Mouse (Mus musculus): ENCODE results near the gene Msi2.

Gene Msi2

DNA sequence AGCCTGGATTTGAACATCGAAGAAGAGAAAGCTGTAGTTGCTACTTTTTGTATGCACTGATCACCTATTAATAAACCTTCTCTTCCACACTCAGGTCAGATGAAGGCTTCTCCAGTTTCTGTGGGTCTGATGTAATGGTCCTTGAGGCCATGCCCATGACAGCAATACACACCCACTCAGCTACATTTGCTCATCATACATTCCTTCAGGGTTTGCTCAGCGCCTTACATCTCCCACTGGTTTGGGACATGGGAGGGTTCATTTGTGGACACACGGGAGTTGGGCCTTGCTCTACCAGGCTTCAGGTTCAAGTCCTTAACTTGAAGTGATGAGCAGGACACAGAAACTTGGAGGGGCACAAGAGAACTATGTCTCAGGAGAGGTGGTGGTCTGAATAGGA lies 380.4 kb downstream of the Msi2 start:
- H3K36me3 ChIP-seq (ENCODE audit: insufficient read depth, low read length): peaks cover 15% of the 10 kb centered on the region; the same call in 1 of the 2 replicates

DNA sequence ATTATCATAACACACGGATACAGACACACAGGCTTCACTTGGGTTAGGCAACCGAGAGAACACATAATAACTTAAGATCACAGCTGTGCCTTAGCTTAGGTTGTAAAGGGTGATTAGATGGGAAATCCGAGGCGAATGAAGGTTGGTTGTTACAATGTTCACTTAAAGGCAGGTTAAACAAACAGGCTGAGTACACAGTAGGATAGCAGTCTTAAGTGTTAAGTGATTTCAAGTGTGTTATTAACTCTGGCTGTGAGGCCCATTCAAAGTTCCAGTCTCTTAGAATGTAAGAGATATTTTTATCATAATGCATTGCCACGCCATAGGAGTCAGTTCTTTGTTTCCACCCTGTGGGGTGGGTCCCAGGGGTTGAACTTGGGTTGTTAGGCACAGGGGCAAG lies 383.4 kb downstream of the Msi2 start:
- Histone ChIP-seq H3K4me1 (replicated peaks; ENCODE audit: low read depth, low read length) (peaks cover 11% of the 10 kb centered on the region), H3K36me3 (ENCODE audit: insufficient read depth, low read length) (peaks cover 12% of the 10 kb centered on the region; the same call in 1 of the 2 replicates), H3K27me3 (ENCODE audit: insufficient read depth, low read length) (peaks cover 8% of the 10 kb centered on the region; the same call in 1 of the 2 replicates), H3K9me3 (ENCODE audit: low read length) (no peaks in the 10 kb centered on the region), H3K4me3 (replicated peaks; ENCODE audit: low read length) (no peak overlapping the region)
- TF ChIP-seq NANOG (IDR thresholded peaks at IDR 0.05; ENCODE audit: borderline replicate concordance, low read length) (no peak), POU5F1 (IDR thresholded peaks at IDR 0.05; ENCODE audit: borderline replicate concordance, low read length) (no peak), CTCF (conservative IDR thresholded peaks at IDR 0.05; ENCODE audit: low read length) (no peak)

More for the DNA sequence above, 380.4 kb downstream of the Msi2 start:
- no peaks in the 10 kb centered on the region for H3K9me3 ChIP-seq (ENCODE audit: low read length)
- H3K27me3 ChIP-seq (ENCODE audit: insufficient read depth, low read length): no peaks in the 10 kb centered on the region
- peaks cover 13% of the 10 kb centered on the region for H3K4me1 ChIP-seq (replicated peaks; ENCODE audit: low read depth, low read length)
- TF ChIP-seq NANOG (IDR thresholded peaks at IDR 0.05; ENCODE audit: borderline replicate concordance, low read length): no peak
- TF ChIP-seq CTCF (conservative IDR thresholded peaks at IDR 0.05; ENCODE audit: low read length): no peak
- TF ChIP-seq POU5F1 (IDR thresholded peaks at IDR 0.05; ENCODE audit: borderline replicate concordance, low read length): no peak
- H3K4me3 ChIP-seq (replicated peaks; ENCODE audit: low read length): no peak overlapping the region

DNA sequence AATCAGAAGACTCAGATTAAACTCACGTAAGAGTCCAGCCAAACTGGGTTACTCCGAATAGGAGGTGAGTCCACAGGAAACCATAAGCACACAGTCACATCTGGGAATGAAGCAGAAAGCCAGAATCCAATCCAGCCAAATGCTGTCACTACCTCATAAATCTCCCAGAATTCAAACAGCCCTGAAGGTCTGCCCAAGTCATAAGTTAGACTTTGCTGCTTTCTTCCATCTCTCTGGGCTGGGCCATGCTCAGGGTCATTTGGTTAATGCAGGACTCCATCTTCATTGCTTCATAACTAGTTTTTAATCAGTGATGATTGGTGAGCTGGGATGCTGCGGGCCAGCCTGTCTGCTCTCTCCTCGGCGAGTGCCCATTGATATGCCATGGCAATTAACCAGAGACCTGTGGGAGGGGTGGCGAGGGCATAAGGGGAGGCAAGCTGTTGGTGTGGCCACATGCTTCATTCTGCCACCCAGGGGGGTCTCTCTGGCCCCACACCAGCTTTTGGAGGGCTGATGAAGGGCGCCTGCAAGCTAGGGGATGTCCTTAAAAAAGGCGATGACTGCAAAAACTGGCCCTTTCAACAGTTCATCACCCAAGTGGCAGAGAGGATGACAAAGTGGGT lies 385.9 kb downstream of the Msi2 start:
- no peak for TF ChIP-seq CTCF (conservative IDR thresholded peaks at IDR 0.05; ENCODE audit: low read length)
- TF ChIP-seq POU5F1 (IDR thresholded peaks at IDR 0.05; ENCODE audit: borderline replicate concordance, low read length): no peak
- TF ChIP-seq NANOG (IDR thresholded peaks at IDR 0.05; ENCODE audit: borderline replicate concordance, low read length): no peak
- H3K27me3 ChIP-seq (ENCODE audit: insufficient read depth, low read length): peaks cover 24% of the 10 kb centered on the region
- H3K36me3 ChIP-seq (ENCODE audit: insufficient read depth, low read length): no peaks in the 10 kb centered on the region
- no peaks in the 10 kb centered on the region for H3K9me3 ChIP-seq (ENCODE audit: low read length)
- peaks cover 4% of the 10 kb centered on the region for H3K4me1 ChIP-seq (replicated peaks; ENCODE audit: low read depth, low read length)
- H3K4me3 ChIP-seq (replicated peaks; ENCODE audit: low read length): no peak overlapping the region

DNA sequence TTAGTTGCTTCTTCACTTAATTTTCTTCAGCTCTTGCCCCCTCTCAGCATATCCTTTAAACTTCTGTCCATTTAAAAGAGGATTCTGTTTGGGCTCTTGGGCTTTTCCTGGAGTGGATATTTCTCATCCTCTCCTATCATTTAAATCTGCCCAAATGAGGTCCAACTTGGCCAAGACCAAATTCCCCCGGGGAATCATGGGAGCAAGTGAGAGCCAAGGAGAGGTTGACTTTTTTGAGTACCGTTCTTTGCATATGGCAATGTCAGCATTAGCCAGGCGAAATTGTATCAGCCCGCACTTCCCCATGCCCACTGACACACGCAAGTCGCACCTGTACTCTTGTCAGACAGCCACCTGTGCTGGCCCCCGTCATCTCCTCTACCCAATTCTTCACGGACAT lies 386.6 kb downstream of the Msi2 start:
- H3K4me3 ChIP-seq (replicated peaks; ENCODE audit: low read length): no peak overlapping the region
- H3K4me1 ChIP-seq (replicated peaks; ENCODE audit: low read depth, low read length): peaks cover 7% of the 10 kb centered on the region
- H3K9me3 ChIP-seq (ENCODE audit: low read length): no peaks in the 10 kb centered on the region
- no peaks in the 10 kb centered on the region for H3K36me3 ChIP-seq (ENCODE audit: insufficient read depth, low read length)
- peaks cover 31% of the 10 kb centered on the region for H3K27me3 ChIP-seq (ENCODE audit: insufficient read depth, low read length)
- TF ChIP-seq CTCF (conservative IDR thresholded peaks at IDR 0.05; ENCODE audit: low read length): no peak
- no peak for TF ChIP-seq POU5F1 (IDR thresholded peaks at IDR 0.05; ENCODE audit: borderline replicate concordance, low read length)
- TF ChIP-seq NANOG (IDR thresholded peaks at IDR 0.05; ENCODE audit: borderline replicate concordance, low read length): no peak

DNA sequence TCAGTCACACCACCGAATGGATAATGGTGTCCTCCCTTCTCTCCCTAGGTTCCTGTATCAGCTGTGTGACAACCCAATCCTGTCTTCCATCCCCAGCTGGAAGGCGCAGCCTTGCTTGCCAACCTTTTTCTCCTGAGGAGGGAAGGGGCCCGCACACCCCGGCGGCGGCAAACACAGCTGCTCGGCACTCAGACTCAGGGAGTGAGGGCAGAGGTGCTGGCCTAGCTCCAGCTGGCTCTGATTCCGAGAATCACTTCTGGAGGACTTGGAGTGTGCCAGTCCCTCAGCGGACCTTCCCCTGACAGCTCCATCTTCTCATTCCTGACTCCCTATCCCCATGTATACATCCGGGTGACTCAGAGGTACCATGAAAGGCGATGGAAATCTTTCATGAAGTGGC lies 387.5 kb downstream of the Msi2 start:
- no peak for TF ChIP-seq NANOG (IDR thresholded peaks at IDR 0.05; ENCODE audit: borderline replicate concordance, low read length)
- no peak for TF ChIP-seq CTCF (conservative IDR thresholded peaks at IDR 0.05; ENCODE audit: low read length)
- no peak for TF ChIP-seq POU5F1 (IDR thresholded peaks at IDR 0.05; ENCODE audit: borderline replicate concordance, low read length)

DNA sequence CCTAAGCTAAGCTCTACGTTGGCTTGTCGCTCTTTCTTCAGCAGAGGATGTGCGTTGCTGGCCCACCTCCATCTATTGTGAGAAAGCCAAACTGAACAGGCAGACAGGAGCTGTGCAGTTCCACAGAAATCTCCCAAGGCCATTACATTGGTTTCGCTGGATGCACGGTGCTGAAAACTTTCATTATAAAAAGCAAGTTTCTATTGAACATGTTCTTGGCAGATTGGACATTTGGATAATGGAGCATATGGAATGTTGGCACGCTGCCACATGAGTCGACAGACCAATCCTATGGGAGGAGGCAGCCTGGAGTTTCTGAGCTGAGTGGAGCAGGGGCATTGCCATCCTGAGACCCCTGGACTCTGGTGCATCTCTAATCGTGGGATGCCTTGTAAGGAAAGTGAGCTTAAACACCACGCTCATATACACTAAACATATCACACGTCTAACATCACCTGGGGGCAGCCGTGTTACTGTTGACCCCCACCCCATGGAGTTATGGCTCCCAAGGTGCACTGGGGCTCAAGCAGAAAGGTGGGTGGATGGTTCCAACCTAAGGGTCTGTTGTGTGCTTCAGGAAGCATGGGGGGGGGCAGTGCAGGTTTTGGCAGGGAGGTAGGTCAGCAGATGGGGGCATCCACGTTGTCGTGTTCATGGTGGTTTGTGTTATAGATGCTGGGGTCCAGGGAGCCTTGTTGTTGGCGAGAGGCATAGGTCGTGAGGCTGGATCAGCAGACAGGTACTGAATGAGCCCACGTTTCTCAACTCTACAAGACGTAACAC lies 389.3 kb downstream of the Msi2 start:
- Histone ChIP-seq H3K27me3 (ENCODE audit: insufficient read depth, low read length) (peaks cover 37% of the 10 kb centered on the region), H3K4me1 (replicated peaks; ENCODE audit: low read depth, low read length) (peaks cover 10% of the 10 kb centered on the region), H3K4me3 (replicated peaks; ENCODE audit: low read length) (no peak overlapping the region), H3K9me3 (ENCODE audit: low read length) (no peaks in the 10 kb centered on the region), H3K36me3 (ENCODE audit: insufficient read depth, low read length) (no peaks in the 10 kb centered on the region)
- TF ChIP-seq POU5F1 (IDR thresholded peaks at IDR 0.05; ENCODE audit: borderline replicate concordance, low read length) (no peak), NANOG (IDR thresholded peaks at IDR 0.05; ENCODE audit: borderline replicate concordance, low read length) (no peak), CTCF (conservative IDR thresholded peaks at IDR 0.05; ENCODE audit: low read length) (no peak)

More for the DNA sequence above, 387.5 kb downstream of the Msi2 start:
- peaks cover 37% of the 10 kb centered on the region for H3K27me3 ChIP-seq (ENCODE audit: insufficient read depth, low read length)
- H3K9me3 ChIP-seq (ENCODE audit: low read length): no peaks in the 10 kb centered on the region
- no peak overlapping the region for H3K4me3 ChIP-seq (replicated peaks; ENCODE audit: low read length)
- H3K36me3 ChIP-seq (ENCODE audit: insufficient read depth, low read length): no peaks in the 10 kb centered on the region
- H3K4me1 ChIP-seq (replicated peaks; ENCODE audit: low read depth, low read length): peaks cover 7% of the 10 kb centered on the region

DNA sequence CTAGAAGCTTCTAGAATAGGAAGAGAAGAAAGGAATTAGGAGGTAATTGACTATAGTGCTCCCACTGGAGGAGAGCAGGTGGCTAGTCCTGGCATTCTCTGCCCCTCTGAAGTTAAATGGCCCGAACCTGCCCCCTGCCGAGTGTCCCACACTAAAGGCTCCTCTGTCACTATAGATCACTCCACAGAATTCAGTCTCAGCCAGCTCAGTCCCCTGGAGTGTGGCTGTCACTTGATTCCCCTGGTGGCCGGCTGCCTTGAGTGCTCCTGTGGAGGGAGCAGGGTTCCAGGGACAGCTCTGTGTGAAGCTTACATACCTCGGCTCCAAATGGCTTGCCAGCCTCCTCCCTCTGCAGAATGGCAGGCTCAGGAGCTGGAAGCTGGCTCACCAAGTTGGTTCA lies 391.3 kb downstream of the Msi2 start:
- TF ChIP-seq NANOG (IDR thresholded peaks at IDR 0.05; ENCODE audit: borderline replicate concordance, low read length) (no peak), POU5F1 (IDR thresholded peaks at IDR 0.05; ENCODE audit: borderline replicate concordance, low read length) (no peak), CTCF (conservative IDR thresholded peaks at IDR 0.05; ENCODE audit: low read length) (no peak)

DNA sequence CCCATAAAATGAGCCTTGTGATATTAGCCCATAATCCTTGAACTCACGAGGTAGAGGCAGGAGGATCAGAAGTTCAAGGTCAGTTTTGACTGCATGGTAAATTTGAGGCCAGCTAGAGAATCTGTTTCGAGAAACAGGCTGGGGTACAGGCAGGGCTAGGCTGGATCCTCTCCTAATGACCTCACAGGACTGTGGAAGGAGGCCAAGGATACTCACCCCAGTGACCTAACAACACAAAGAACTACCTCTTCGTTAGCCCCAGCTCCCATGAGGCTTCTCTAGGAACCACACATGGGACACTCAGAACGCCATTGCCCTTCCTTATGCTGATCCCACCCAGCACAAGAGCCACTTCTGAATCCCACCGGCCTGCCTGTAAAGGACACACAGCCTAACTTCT lies 399.5 kb downstream of the Msi2 start:
- TF ChIP-seq CTCF (conservative IDR thresholded peaks at IDR 0.05; ENCODE audit: low read length) (no peak), NANOG (IDR thresholded peaks at IDR 0.05; ENCODE audit: borderline replicate concordance, low read length) (no peak), POU5F1 (IDR thresholded peaks at IDR 0.05; ENCODE audit: borderline replicate concordance, low read length) (no peak)
- no peaks in the 10 kb centered on the region for H3K36me3 ChIP-seq (ENCODE audit: insufficient read depth, low read length)
- peaks cover 29% of the 10 kb centered on the region for H3K27me3 ChIP-seq (ENCODE audit: insufficient read depth, low read length)
- H3K4me1 ChIP-seq (replicated peaks; ENCODE audit: low read depth, low read length): peaks cover 9% of the 10 kb centered on the region
- no peak overlapping the region for H3K4me3 ChIP-seq (replicated peaks; ENCODE audit: low read length)
- peaks cover 3% of the 10 kb centered on the region; the same call in 1 of the 2 replicates for H3K9me3 ChIP-seq (ENCODE audit: low read length)

More for the DNA sequence above, 391.3 kb downstream of the Msi2 start:
- H3K4me1 ChIP-seq (replicated peaks; ENCODE audit: low read depth, low read length): peaks cover 12% of the 10 kb centered on the region
- no peak overlapping the region for H3K4me3 ChIP-seq (replicated peaks; ENCODE audit: low read length)
- no peaks in the 10 kb centered on the region for H3K36me3 ChIP-seq (ENCODE audit: insufficient read depth, low read length)
- peaks cover under 1% of the 10 kb centered on the region; the same call in 1 of the 2 replicates for H3K9me3 ChIP-seq (ENCODE audit: low read length)
- H3K27me3 ChIP-seq (ENCODE audit: insufficient read depth, low read length): peaks cover 29% of the 10 kb centered on the region

Measured in E14TG2a.4 (cell line).